17 mouse cellular contexts compared by ENCODE assay signal in genomic region chr5:33655251-33655840, GRCm38 (mm10). TPM values are rescaled to one million over a fixed set of nuclear protein-coding genes. Genes with fewer than 3 reads are reported as not detected.
DNase-seq lines count a peak whose midpoint lies in the region; ATAC-seq lines count a peak whose summit lies in the region.
"Had no signal": no experiment of that assay in that cellular context is flagged by ENCODE, and none has a peak within 500 bp of the region (broad histone marks: within the 10 kb centered on the region; RNA-seq: fewer than 3 reads in every experiment).

No protein-coding gene starts in this region.

- H3K27ac ChIP-seq in hindbrain, embryonic 13.5 days, result no peak overlapping the region
- no peak overlapping the region for H3K27ac ChIP-seq in hindbrain, embryonic 16.5 days (ENCODE audit: low read depth, low read length)
- H3K27ac ChIP-seq in midbrain, embryonic 13.5 days, result no peak overlapping the region
- no peak overlapping the region for H3K27ac ChIP-seq in midbrain, embryonic 10.5 days (replicated peaks)
- no peak overlapping the region for H3K27ac ChIP-seq in liver, embryonic 13.5 days
- H3K27ac ChIP-seq: embryonic facial prominence, embryonic 15.5 days had no signal

- H3K36me3 ChIP-seq in hindbrain, embryonic 13.5 days, result peaks cover 22% of the 10 kb centered on the region
- 0 out of 2 replicates have a peak, but pooled peaks cover 4% of the 10 kb centered on the region for H3K36me3 ChIP-seq in hindbrain, embryonic 16.5 days (ENCODE audit: control insufficient read depth, insufficient read depth, low read length)
- H3K36me3 ChIP-seq in midbrain, embryonic 13.5 days, result peaks cover 20% of the 10 kb centered on the region
- H3K36me3 ChIP-seq in midbrain, embryonic 10.5 days, result peaks cover 38% of the 10 kb centered on the region
- H3K36me3 ChIP-seq in liver, embryonic 13.5 days, result peaks cover 35% of the 10 kb centered on the region

- no peak overlapping the region for H3K4me2 ChIP-seq in hindbrain, embryonic 13.5 days
- H3K4me2 ChIP-seq in hindbrain, embryonic 16.5 days (ENCODE audit: low read length), result no peak overlapping the region
- H3K4me2 ChIP-seq in midbrain, embryonic 13.5 days (replicated peaks), result no peak overlapping the region
- peak overlapping the region; percentile 95 for H3K4me2 ChIP-seq in liver, embryonic 13.5 days
- H3K4me2 ChIP-seq: embryonic facial prominence, embryonic 15.5 days had no signal

- no peaks in the 10 kb centered on the region for H3K9me3 ChIP-seq in hindbrain, embryonic 13.5 days
- H3K9me3 ChIP-seq in hindbrain, embryonic 16.5 days (ENCODE audit: control insufficient read depth, low read length), result no peaks in the 10 kb centered on the region
- H3K9me3 ChIP-seq in midbrain, embryonic 13.5 days, result no peaks in the 10 kb centered on the region
- H3K9me3 ChIP-seq in midbrain, embryonic 10.5 days (replicated peaks), result no peaks in the 10 kb centered on the region
- H3K9me3 ChIP-seq in liver, embryonic 13.5 days (replicated peaks), result no peaks in the 10 kb centered on the region
- H3K9me3 ChIP-seq: embryonic facial prominence, embryonic 15.5 days had no signal

- H3K27me3 ChIP-seq in hindbrain, embryonic 13.5 days, result no peaks in the 10 kb centered on the region
- no peaks in the 10 kb centered on the region for H3K27me3 ChIP-seq in hindbrain, embryonic 16.5 days (replicated peaks; ENCODE audit: control insufficient read depth, insufficient read depth, low read length)
- no peaks in the 10 kb centered on the region for H3K27me3 ChIP-seq in midbrain, embryonic 13.5 days
- H3K27me3 ChIP-seq in midbrain, embryonic 10.5 days (ENCODE audit: low read depth, poor library complexity, severe bottlenecking), result no peaks in the 10 kb centered on the region
- H3K27me3 ChIP-seq in liver, embryonic 13.5 days, result no peaks in the 10 kb centered on the region
- H3K27me3 ChIP-seq: embryonic facial prominence, embryonic 15.5 days had no signal

- H3K4me1 ChIP-seq in hindbrain, embryonic 13.5 days (replicated peaks), result peaks cover 54% of the 10 kb centered on the region
- H3K4me1 ChIP-seq in hindbrain, embryonic 16.5 days (ENCODE audit: control insufficient read depth, insufficient read depth, low read depth, low read length), result peaks cover 36% of the 10 kb centered on the region
- peaks cover 59% of the 10 kb centered on the region for H3K4me1 ChIP-seq in midbrain, embryonic 13.5 days (replicated peaks)
- peaks cover 67% of the 10 kb centered on the region for H3K4me1 ChIP-seq in midbrain, embryonic 10.5 days
- H3K4me1 ChIP-seq in liver, embryonic 13.5 days (replicated peaks), result peaks cover 68% of the 10 kb centered on the region

- peak overlapping the region; percentile 26; the same call in 1 of the 2 replicates for H3K9ac ChIP-seq in hindbrain, embryonic 13.5 days
- H3K9ac ChIP-seq in hindbrain, embryonic 16.5 days (ENCODE audit: low read depth, low read length), result no peak overlapping the region
- peak overlapping the region; percentile 29; the same call in 1 of the 2 replicates for H3K9ac ChIP-seq in midbrain, embryonic 13.5 days (replicated peaks)
- peak overlapping the region; percentile 92 for H3K9ac ChIP-seq in liver, embryonic 13.5 days
- H3K9ac ChIP-seq: embryonic facial prominence, embryonic 15.5 days had no signal

- peak; percentile 53 for DNase-seq in cerebellum, adult 9-11 months
- no peak for DNase-seq in cerebellum, postnatal 36 days
- no peak for DNase-seq in midbrain, embryonic 10.5 days (ENCODE audit: low spot score)
- no peak for DNase-seq in liver, embryonic 13.5 days
- no peak for DNase-seq in embryo, embryonic 11 days
- DNase-seq: adrenal gland, postnatal 14 days; gastrocnemius, postnatal 36 days; heart, postnatal 4 days; kidney, postnatal 14 days; midbrain, embryonic 14.5 days; thymus, adult 2 months had no signal

- no peak overlapping the region for H3K4me3 ChIP-seq in hindbrain, embryonic 13.5 days
- no peak overlapping the region for H3K4me3 ChIP-seq in hindbrain, embryonic 16.5 days (ENCODE audit: low read length)
- H3K4me3 ChIP-seq in midbrain, embryonic 13.5 days (replicated peaks), result no peak overlapping the region
- H3K4me3 ChIP-seq in midbrain, embryonic 10.5 days, result no peak overlapping the region
- peak overlapping the region; percentile 84; the same call in 1 of the 2 replicates for H3K4me3 ChIP-seq in liver, embryonic 13.5 days (replicated peaks)

- ATAC-seq in hindbrain, embryonic 13.5 days (ENCODE audit: low FRiP score), result no peak
- ATAC-seq in hindbrain, embryonic 16.5 days, result no peak
- no peak for ATAC-seq in midbrain, embryonic 13.5 days
- no peak for ATAC-seq in liver, embryonic 13.5 days (ENCODE audit: low read depth)
- ATAC-seq: inflammation-experienced regulatory T-cells, adult 6 months; lung, postnatal 0 days had no signal

- 95% methylated on average over 10 of the region's 10 CpGs for WGBS in hindbrain, embryonic 13.5 days
- 95% methylated on average over 10 of the region's 10 CpGs for WGBS in hindbrain, embryonic 16.5 days
- WGBS in midbrain, embryonic 13.5 days, result 93% methylated on average over 10 of the region's 10 CpGs
- WGBS in midbrain, embryonic 10.5 days, result 93% methylated on average over 10 of the region's 10 CpGs
- 87% methylated on average over 10 of the region's 10 CpGs for WGBS in liver, embryonic 13.5 days (ENCODE audit: insufficient replicate concordance)

RNA-seq across cellular contexts. Expression of gene Tacc3, which starts 2.6 kb away (rescaled TPM):
- polyA plus RNA-seq in hindbrain, embryonic 13.5 days (2015; fragmentation: Nextera tagmentation; extraction: Ambion mirVana), result 48.8 and 57.0 TPM in 2 replicates
- polyA plus RNA-seq in hindbrain, embryonic 16.5 days (2015; fragmentation: Nextera tagmentation; extraction: Ambion mirVana), result 42.2 and 46.0 TPM in 2 replicates
- 84.6 and 88.0 TPM in 2 replicates for polyA plus RNA-seq in midbrain, embryonic 13.5 days (2015; fragmentation: Nextera tagmentation; extraction: Ambion mirVana)
- 317 and 336 TPM in 2 replicates for polyA plus RNA-seq in midbrain, embryonic 10.5 days (2016; fragmentation: Nextera tagmentation; extraction: Ambion mirVana)
- 158 and 183 TPM in 2 replicates for polyA plus RNA-seq in liver, embryonic 13.5 days (2015; fragmentation: Nextera tagmentation; extraction: Ambion mirVana)

RNA-seq across cellular contexts. Expression of gene Tmem129, which starts 2.9 kb away (rescaled TPM):
- polyA plus RNA-seq in hindbrain, embryonic 13.5 days (2015; fragmentation: Nextera tagmentation; extraction: Ambion mirVana), result 28.2 and 28.7 TPM in 2 replicates
- polyA plus RNA-seq in hindbrain, embryonic 16.5 days (2015; fragmentation: Nextera tagmentation; extraction: Ambion mirVana), result 32.5 and 35.3 TPM in 2 replicates
- polyA plus RNA-seq in midbrain, embryonic 13.5 days (2015; fragmentation: Nextera tagmentation; extraction: Ambion mirVana), result 31.8 and 33.2 TPM in 2 replicates
- polyA plus RNA-seq in midbrain, embryonic 10.5 days (2016; fragmentation: Nextera tagmentation; extraction: Ambion mirVana), result 38.2 and 46.0 TPM in 2 replicates
- 20.2 and 21.9 TPM in 2 replicates for polyA plus RNA-seq in liver, embryonic 13.5 days (2015; fragmentation: Nextera tagmentation; extraction: Ambion mirVana)

RNA-seq across cellular contexts. Expression of gene Slbp, which starts 3.0 kb away (rescaled TPM):
- 126 and 130 TPM in 2 replicates for polyA plus RNA-seq in hindbrain, embryonic 13.5 days (2015; fragmentation: Nextera tagmentation; extraction: Ambion mirVana)
- polyA plus RNA-seq in hindbrain, embryonic 16.5 days (2015; fragmentation: Nextera tagmentation; extraction: Ambion mirVana), result 128 and 133 TPM in 2 replicates
- polyA plus RNA-seq in midbrain, embryonic 13.5 days (2015; fragmentation: Nextera tagmentation; extraction: Ambion mirVana), result 143 and 151 TPM in 2 replicates
- 309 and 347 TPM in 2 replicates for polyA plus RNA-seq in midbrain, embryonic 10.5 days (2016; fragmentation: Nextera tagmentation; extraction: Ambion mirVana)
- 319 and 390 TPM in 2 replicates for polyA plus RNA-seq in liver, embryonic 13.5 days (2015; fragmentation: Nextera tagmentation; extraction: Ambion mirVana)

RNA-seq across cellular contexts. Expression of gene Gm9903, which starts 25.6 kb away (rescaled TPM):
- 0.86 and 0.87 TPM in 2 replicates for polyA plus RNA-seq in hindbrain, embryonic 13.5 days (2015; fragmentation: Nextera tagmentation; extraction: Ambion mirVana)
- polyA plus RNA-seq in hindbrain, embryonic 16.5 days (2015; fragmentation: Nextera tagmentation; extraction: Ambion mirVana), result 0.45 and 0.92 TPM in 2 replicates
- 0.85 TPM in 2 replicates for polyA plus RNA-seq in midbrain, embryonic 13.5 days (2015; fragmentation: Nextera tagmentation; extraction: Ambion mirVana)
- polyA plus RNA-seq in midbrain, embryonic 10.5 days (2016; fragmentation: Nextera tagmentation; extraction: Ambion mirVana), result 0.27 and 0.71 TPM in 2 replicates
- 0.13 TPM in 1 of 2 replicates, not detected in the other for polyA plus RNA-seq in liver, embryonic 13.5 days (2015; fragmentation: Nextera tagmentation; extraction: Ambion mirVana)

RNA-seq across cellular contexts. Expression of gene Fam53a, which starts 25.9 kb away (rescaled TPM):
- 35.8 and 37.2 TPM in 2 replicates for polyA plus RNA-seq in hindbrain, embryonic 13.5 days (2015; fragmentation: Nextera tagmentation; extraction: Ambion mirVana)
- polyA plus RNA-seq in hindbrain, embryonic 16.5 days (2015; fragmentation: Nextera tagmentation; extraction: Ambion mirVana), result 28.4 and 33.0 TPM in 2 replicates
- 36.0 and 41.3 TPM in 2 replicates for polyA plus RNA-seq in midbrain, embryonic 13.5 days (2015; fragmentation: Nextera tagmentation; extraction: Ambion mirVana)
- polyA plus RNA-seq in midbrain, embryonic 10.5 days (2016; fragmentation: Nextera tagmentation; extraction: Ambion mirVana), result 63.9 and 70.4 TPM in 2 replicates
- 26.7 and 31.3 TPM in 2 replicates for polyA plus RNA-seq in liver, embryonic 13.5 days (2015; fragmentation: Nextera tagmentation; extraction: Ambion mirVana)
